Mouse (Mus musculus) activated CD4-positive, CD25-positive, alpha-beta regulatory T cell (primary cell): Measurements from ENCODE around the gene Zfp81. TPM values are rescaled to one million over a fixed set of nuclear protein-coding genes. Genes with fewer than 3 reads are reported as not detected.

ENCODE experiments used
- polyA plus RNA-seq, 2 experiments: library from polyadenylated mRNA; unstranded; fragments of 100-300 nt; shearing (Covaris generic); gene quantifications; one replicate each; pipeline ENCODE4 v1.2.1; 2017

The Zfp81 gene
- polyA plus RNA-seq, result 1 to 10 TPM; 4.7 to 9.3 TPM

DNA sequence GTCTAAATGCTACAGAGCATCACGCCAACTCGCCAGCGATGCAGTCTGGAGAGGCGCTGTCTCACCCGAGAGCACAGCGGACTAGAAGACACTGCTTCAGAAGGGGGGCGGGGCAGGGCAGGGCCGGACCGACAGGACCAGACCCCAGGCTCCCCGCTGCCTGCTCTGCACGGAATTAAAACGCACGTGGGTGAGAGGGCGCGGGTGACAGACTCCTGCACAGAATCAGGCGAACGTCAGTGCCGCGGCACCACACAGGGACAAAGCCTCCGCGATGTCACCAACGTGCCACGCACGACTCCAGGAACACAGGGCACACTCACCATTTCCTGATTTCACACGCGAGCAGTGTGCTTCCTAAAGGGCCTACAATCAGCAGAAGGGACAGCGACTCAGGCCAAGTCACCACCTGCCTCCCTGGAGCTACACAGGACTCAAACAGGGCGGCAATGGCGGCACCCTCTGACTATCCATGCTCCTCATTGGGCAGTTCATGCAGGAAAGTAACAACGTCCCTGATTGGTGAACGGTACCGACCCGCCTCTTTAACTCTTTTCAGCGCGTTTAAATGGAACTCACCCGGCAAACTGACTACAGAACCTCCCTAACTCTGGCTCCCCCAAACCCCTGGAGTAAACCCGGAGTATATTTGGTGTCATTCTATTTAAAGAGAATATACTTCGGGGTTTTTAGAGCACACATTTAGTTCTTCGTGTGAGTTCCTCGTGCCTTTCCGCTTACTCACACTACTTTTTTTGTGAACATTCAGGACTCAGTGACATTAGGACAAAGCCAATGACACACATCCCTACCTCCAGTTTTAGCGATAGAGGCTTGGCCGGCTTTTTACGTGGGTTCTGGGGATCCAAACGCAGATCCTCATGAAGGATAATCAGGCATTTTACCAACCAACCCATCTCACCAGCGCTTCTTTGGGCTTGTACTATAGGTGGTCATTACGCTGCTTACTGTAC, at the start of gene Zfp81:
Gene Zfp81, minus strand, starts transcription at position 468 of the 974 bp plus-strand sequence.

DNA sequence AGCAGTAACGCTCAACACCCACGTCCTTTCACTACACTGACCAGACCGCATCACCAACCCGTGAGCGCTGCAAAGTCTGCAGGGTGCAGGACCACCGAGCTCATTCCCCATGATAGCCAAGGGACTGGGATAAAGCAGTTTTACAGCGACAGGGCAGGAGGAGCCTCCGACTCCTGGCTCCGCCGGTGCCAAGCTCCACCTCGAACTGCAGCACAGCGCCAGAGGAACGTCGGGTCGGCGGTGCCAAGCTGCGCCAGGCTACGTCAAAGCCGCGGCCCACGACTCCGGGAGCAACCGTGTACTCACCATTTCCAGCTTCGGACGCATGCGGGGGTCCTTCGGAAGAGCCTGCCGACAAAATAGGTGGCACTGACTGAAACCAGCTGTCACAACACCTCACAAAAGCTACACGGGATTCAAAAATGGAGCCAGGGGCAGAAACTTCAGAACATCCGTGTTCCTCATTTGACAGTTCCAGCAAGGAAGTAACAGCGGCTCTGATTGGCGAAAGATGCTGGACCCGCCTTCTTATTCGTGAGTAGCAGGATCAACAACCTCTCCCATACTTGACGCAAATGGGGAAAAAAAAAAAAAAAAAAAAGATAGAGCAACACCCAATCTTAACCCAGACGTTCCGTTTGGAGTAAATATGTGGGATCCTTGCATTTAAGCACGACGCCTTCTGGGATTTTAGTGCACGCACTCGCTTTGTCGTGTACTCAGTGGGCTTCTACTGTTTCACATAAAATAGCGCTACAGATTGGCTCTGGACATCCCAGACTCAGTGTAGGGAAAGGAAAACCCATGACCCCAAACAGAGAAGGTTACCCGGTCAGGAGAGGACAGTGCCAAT, 35.7 kb upstream of the Zfp81 start, which contains the start of gene Zfp101:
Gene Zfp101, minus strand, starts transcription at position 460 of the 853 bp plus-strand sequence.

DNA sequence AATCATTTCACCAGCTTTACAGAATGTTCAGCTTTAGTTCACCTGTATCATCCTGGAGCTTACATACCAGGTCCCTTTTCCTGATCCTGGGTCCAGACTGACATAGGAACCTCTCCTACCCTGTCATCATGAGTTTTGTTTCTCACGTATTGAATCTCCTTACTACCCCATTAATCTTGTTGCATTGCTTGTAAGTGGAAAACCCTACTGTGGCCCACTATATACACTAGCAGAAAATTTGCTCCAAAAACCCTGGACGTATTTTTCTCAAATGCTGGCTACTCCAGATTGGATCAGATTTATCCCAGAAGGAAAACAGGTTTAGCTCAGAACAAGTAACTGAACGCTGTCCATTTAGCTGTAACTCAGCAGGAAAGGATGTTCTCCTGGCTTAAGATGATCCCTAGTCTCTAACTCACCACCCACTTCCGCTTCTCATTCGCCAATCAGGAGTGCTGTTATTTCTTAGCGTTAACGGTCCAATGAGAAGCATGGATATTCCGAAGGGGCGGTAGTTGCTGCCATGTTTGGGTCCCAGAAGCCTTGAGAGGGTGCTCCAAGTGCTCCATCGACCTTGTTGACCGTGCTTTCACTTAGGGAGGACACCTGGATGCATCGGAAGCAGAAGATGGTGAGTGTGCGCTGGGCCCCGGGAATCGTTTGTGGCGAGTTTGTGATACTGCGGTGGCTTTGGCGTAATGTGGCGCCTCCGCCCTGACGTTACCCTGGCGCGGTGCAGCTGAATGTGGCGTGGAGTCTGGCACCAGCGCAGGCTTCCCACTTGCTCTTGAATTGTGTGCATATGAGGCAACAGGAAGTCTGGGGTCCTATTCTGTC, 69.4 kb downstream of the Zfp81 start, which contains the start of gene Zfp955b:
Gene Zfp955b, plus strand, starts transcription at position 506 of the 837 bp plus-strand sequence.

Other genes starting within 250 kb of the Zfp81 start
- not detected for gene Morc2b, start 219.2 kb downstream of the Zfp81 start, polyA plus RNA-seq
- under 1 TPM in 1 of 2 experiments, not detected in 1; 0.05 TPM for gene Olfr55, start 190.4 kb downstream of the Zfp81 start, polyA plus RNA-seq
- not detected for gene Olfr239, start 167.6 kb downstream of the Zfp81 start, polyA plus RNA-seq
- not detected for gene Olfr1564, start 137.2 kb downstream of the Zfp81 start, polyA plus RNA-seq
- gene Zfp955a, start 103.7 kb downstream of the Zfp81 start, polyA plus RNA-seq, result 10 to 100 TPM; 10.2 to 16.2 TPM
- gene Olfr63, start 94.2 kb downstream of the Zfp81 start, polyA plus RNA-seq, result under 1 TPM in 1 of 2 experiments, not detected in 1; 0.06 TPM
- gene Zfp955b, start 69.3 kb downstream of the Zfp81 start, polyA plus RNA-seq, result 10 to 100 TPM in 1 of 2 experiments, 1 to 10 TPM in 1; 8.2 to 11.0 TPM
- gene Zfp101, start 35.8 kb upstream of the Zfp81 start, polyA plus RNA-seq, result 1 to 10 TPM; 5.2 to 10.0 TPM
- not detected for gene Actl9, start 74.0 kb upstream of the Zfp81 start, polyA plus RNA-seq
- 10 to 100 TPM; 63.7 to 99.0 TPM for gene Adamts10, start 165.3 kb upstream of the Zfp81 start, polyA plus RNA-seq
- 100 to 1,000 TPM in 1 of 2 experiments, 10 to 100 TPM in 1; 24.4 to 168 TPM for gene Myo1f, start 196.8 kb upstream of the Zfp81 start, polyA plus RNA-seq